25 mouse cellular contexts compared by ENCODE assay signal in genomic region chr11:42095556-42095955, GRCm38 (mm10).
DNase-seq lines count a peak whose midpoint lies in the region; ATAC-seq and TF ChIP-seq lines count a peak whose summit lies in the region.
"Had no signal": no experiment of that assay in that cellular context is flagged by ENCODE, and none has a peak within 500 bp of the region (broad histone marks: within the 10 kb centered on the region; RNA-seq: fewer than 3 reads in every experiment).

No protein-coding gene starts in this region.

- no peaks in the 10 kb centered on the region for H3K9me3 ChIP-seq in lung, embryonic 14.5 days (ENCODE audit: low read depth, low read length)
- no peaks in the 10 kb centered on the region for H3K9me3 ChIP-seq in midbrain, embryonic 16.5 days (replicated peaks; ENCODE audit: control insufficient read depth, low read length, poor library complexity, severe bottlenecking)
- H3K9me3 ChIP-seq: G1E had no signal

- 91% methylated on average over 2 of the region's 2 CpGs for WGBS in lung, embryonic 14.5 days
- WGBS in midbrain, embryonic 16.5 days, result 85% methylated on average over 2 of the region's 2 CpGs

- H3K36me3 ChIP-seq in lung, embryonic 14.5 days (ENCODE audit: insufficient read depth), result no peaks in the 10 kb centered on the region
- H3K36me3 ChIP-seq in midbrain, embryonic 16.5 days (ENCODE audit: control insufficient read depth, insufficient read depth, low read length), result no peaks in the 10 kb centered on the region
- H3K36me3 ChIP-seq: G1E had no signal

- no peaks in the 10 kb centered on the region for H3K27me3 ChIP-seq in lung, embryonic 14.5 days (ENCODE audit: insufficient read depth, low read length)
- H3K27me3 ChIP-seq in midbrain, embryonic 16.5 days (ENCODE audit: control insufficient read depth, insufficient read depth, low read depth, low read length), result no peaks in the 10 kb centered on the region
- H3K27me3 ChIP-seq: CH12.LX, Patski had no signal

- no peak overlapping the region for H3K27ac ChIP-seq in lung, embryonic 14.5 days (ENCODE audit: low read depth)
- no peak overlapping the region for H3K27ac ChIP-seq in midbrain, embryonic 16.5 days (ENCODE audit: low read length)

- H3K4me3 ChIP-seq in lung, embryonic 14.5 days (ENCODE audit: low read depth, low read length), result no peak overlapping the region
- no peak overlapping the region for H3K4me3 ChIP-seq in midbrain, embryonic 16.5 days (ENCODE audit: low read depth, low read length)

- H3K4me2 ChIP-seq in lung, embryonic 14.5 days, result no peak overlapping the region
- no peak overlapping the region for H3K4me2 ChIP-seq in midbrain, embryonic 16.5 days (ENCODE audit: low read length)

- no peak overlapping the region for H3K9ac ChIP-seq in lung, embryonic 14.5 days
- H3K9ac ChIP-seq in midbrain, embryonic 16.5 days (ENCODE audit: low read depth, low read length), result no peak overlapping the region

- DNase-seq in lung, embryonic 14.5 days, result peak; percentile 0
- DNase-seq in lung, postnatal 14 days, result no peak
- DNase-seq in ES-CJ7 (ENCODE audit: low read depth, low spot score) (peak; percentile 91), R1 (ENCODE audit: low read depth, low spot score) (peak; percentile 78), ZHBTc4 (ENCODE audit: low read depth, low spot score) (peak; percentile 66)
- DNase-seq in kidney, postnatal 4 days, result no peak
- no peak for DNase-seq in thymus, postnatal 25 days
- DNase-seq: adrenal gland, adult 2 months; adrenal gland, adult 8-10 months; adrenal gland, postnatal 10 days; adrenal gland, postnatal 14 days; adrenal gland, postnatal 25 days; adrenal gland, postnatal 36 days; B cell, adult 2 months; cerebellum, adult 11 months; cerebellum, adult 11-12 months; cerebellum, adult 18-20 months; cerebellum, adult 2 months; cerebellum, adult 8-10 months had no signal

- ATAC-seq in lung, embryonic 14.5 days (ENCODE audit: insufficient read depth), result no peak
- ATAC-seq in midbrain, embryonic 16.5 days, result no peak
- ATAC-seq: activated CD4-positive, CD25-positive, alpha-beta regulatory T cell, adult 4 months; CD4-positive, CD25-positive, alpha-beta regulatory T cell, adult 4 months; Patski had no signal

- no peak for TF ChIP-seq CTCF in lung, embryonic 14.5 days (IDR thresholded peaks at IDR 0.05; ENCODE audit: low read depth)

- no peaks in the 10 kb centered on the region for H3K4me1 ChIP-seq in lung, embryonic 14.5 days (ENCODE audit: insufficient read depth)
- H3K4me1 ChIP-seq in midbrain, embryonic 16.5 days (ENCODE audit: control insufficient read depth, insufficient read depth, low read length), result no peaks in the 10 kb centered on the region

Comparison
In these comparisons a context has a peak if more than half of its experiments do, and no peak if none do; other contexts are left out.
1. DNase-seq: peak in lung, embryonic 14.5 days (single experiment), ES-CJ7 (single experiment), R1 (single experiment) and ZHBTc4 (single experiment); none in lung, postnatal 14 days (single experiment), kidney, postnatal 4 days (0 of 2) and thymus, postnatal 25 days (single experiment).